Mouse (Mus musculus) frontal cortex, postnatal 25 days (tissue): ENCODE data around the gene Wdfy3.

ENCODE experiments used
- DNase-seq, 2 experiments: peaks; one replicate each; pipeline ENCODE4 v3.0.0; 2022; ENCODE audit warnings: low spot score in 2 of 2

Wdfy3 gene

DNA sequence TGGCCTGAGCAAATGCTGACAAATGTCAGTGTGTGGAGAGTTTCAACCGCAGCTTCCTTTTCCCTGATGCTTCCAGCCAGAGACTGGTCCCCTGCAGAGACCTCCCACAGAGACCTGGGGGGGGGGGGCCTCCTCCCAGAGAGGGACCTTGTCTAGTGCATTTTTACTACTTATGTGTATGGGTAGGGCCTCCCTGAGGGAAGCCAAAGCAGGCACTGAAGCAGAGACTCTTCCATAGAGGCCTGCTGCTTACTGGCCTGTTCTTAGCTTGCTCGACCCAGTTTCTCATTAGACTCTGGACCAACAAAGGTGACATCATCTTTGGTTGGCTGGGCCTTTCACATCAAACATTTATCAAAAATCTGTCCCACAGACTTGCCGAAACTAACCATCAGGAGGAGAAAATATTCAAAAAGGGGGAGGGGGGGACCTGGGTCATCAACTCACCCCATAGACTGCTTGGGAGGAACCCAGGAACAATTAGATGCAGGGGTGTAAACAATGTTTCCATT, 14.5 kb downstream of the Wdfy3 start:
- DNase-seq = no peak

DNA sequence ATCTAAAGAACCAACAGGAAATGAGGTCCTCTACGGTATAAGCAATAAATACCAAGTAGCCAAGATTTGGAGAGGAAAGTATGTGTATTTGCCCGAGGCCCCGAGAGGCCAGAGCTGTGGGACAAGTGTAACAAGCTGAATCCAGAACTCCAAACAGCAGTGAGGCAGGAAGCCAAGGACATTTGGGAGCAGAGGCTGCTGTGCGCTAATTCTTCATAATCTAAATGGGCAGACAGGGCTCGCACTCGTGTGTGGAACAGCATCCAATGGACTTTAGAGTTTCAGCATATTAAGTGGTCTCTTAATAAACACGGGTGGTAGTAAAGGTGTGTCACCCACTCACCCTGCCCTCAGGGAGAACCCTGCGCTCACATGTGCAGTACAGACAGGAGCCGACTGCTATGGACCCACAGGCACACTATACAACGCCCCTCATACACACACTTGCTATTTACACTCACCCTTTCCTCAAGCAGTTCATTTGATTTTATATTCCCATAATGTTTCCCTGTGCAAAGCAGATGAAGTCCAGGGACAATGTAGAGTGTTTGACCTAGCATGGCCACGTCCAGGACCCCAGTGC, 15.1 kb downstream of the Wdfy3 start:
- no peak for DNase-seq

DNA sequence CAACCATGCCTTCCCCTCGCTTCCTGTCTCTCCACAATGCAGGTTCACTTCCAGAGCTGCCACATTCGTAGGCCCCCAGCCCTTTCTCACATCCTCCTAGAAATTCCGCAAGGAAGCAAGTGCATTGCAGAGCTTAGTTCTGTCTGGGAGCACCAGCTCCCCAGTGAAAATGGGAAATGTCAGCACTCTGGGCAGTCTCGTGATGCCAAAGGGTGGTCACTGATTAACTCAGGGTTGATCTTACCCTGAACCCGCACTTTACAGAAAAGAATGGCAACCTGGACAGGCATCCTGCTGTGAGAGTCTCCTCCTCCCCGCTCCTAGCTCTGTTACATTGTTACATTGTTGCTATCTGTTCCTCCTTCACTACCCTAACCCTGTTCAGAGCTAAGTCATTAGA, 16.8 kb downstream of the Wdfy3 start:
- DNase-seq = no peak

DNA sequence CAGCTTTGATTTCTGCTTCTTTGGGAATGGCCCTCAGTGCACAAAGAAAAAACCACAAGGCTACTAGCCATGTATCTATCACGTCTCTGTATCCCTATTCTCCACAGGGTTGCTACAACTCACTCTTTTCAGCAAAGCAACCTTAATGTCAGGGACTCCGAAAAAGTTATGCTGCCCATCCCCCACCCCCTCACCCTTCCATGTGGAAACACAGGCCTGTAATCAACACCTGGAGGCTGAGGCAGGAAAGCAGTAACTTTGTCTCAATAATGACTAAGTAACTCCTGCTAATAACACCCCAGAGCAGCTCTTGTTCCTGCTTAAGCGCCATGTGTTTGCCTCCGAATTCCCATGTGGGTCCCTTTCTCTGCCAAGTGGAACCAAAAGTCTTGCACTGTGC, 17.3 kb downstream of the Wdfy3 start:
- no peak for DNase-seq

DNA sequence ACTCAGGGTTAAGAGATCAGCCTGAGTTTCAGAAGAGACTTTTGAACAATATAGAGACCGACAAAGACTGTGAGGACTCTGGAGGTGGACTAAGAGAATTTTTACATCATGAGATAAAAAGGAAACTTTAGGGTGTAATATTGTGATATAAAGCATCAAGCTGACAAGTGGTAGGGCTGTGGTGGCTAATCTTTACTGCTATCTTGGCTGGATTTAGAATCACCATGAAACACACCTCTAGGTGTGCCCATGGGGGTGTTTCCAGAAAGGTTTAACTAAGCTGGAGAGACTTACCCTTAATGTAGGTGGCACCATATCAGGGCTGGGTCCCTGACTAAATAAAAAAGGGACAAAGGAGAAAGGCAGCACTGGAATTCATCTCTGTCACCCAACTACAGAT, 19.0 kb downstream of the Wdfy3 start:
- no peak for DNase-seq

DNA sequence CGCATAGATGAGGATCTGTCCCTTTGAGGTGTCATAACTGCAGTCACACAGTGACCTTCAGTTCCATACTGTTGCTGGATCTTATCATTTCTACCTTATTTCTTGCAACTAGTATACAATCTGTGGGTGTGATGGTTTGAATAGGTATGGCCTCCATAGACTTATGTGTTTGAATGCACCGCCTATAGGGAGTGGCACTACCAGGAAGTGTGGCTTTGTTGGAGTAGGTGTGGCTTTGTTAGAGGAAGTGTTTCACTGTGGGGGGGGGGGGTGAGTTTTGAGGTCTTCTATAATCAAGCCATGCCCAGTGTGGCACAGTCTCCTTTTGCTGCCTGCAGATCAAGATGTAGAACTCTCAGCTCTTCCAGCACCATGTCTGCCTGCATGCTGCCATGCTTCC, 21.3 kb downstream of the Wdfy3 start:
- no peak for DNase-seq

DNA sequence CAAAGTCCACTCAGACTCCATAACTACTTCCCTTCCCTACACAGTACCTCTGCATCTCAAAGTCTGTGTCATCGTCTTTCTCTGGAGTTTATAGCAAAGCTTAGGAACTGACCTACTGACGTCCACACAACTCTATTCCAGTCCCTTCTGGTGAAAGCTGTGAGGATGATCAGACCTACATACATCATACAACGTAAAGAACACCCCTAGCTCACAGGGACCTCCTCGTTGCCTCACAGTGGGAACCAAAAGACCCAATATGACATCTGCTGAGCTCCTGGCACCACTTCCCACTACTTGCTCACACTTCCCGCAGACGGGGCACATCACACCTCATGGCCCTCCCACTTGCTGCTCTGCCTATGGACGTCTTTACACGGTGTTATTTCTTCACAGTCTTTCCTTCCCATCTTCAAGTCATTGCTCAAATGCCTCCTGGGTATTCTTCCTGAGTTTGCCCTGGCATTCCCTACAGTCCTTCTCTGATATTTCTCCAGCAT, 23.1 kb downstream of the Wdfy3 start:
- no peak for DNase-seq

DNA sequence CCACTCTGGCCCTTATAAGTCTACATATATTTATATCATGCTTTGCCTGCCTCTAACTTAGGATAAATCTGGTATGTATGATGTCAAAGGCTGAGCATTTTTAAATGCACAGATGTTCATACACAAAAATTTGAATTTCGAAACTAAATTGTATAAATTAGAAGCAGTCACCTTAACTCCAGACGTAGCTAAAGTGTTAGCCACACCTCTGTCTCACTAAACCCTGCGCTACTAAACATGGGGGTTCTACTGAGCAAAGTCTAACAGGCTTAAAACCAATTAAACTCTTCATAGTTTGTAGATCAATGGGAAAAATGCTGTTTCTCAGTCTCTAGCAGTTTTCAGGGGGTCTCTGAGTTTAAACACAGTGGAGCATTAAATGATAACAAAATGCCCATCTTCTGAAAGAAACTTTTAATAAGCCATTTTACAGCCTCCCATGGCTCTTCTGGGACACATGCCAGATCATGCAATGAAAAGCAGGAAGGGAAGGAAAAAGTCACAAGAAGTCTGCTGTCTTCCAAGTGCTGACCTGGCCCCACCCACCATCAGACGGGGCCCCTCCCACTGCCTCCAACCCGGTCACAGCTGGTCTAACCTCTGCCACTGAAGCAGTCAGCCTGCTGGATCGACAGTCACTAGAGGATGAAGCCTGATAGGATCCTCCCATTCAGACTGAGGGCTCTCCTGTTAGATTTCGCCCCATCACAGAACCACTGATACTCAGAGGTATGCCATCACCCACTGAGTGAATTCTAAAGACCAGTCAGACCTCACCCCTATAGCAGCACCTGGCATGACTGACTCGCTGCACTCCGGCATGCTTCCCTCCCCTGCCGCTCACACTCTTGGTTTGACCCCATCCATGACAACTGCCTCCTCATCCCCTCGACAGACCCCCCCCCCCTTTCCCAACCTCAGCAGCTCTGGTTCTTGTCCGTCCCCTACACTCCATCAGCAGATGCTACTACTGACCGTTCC, 23.8 kb downstream of the Wdfy3 start:
- no peak for DNase-seq

DNA sequence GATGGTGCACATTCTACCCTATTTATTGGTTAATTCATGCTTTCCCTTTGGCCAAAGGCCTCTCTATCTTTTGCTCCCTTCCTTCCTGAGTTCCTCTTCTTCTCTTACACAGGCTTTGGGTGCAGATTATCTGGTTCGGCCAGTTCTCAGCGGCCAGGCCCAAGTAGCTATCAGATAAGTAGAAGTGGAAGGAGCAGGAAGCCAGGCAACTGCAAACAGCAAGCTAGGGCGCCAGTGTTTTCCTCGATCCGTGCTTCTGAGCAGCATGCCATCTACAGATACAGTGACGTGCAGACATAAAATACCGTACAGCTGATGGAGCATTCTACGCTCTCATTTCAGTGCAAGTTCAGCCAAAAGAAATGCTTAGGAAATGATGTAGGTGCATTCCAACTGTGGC, 24.5 kb downstream of the Wdfy3 start:
- DNase-seq = no peak

DNA sequence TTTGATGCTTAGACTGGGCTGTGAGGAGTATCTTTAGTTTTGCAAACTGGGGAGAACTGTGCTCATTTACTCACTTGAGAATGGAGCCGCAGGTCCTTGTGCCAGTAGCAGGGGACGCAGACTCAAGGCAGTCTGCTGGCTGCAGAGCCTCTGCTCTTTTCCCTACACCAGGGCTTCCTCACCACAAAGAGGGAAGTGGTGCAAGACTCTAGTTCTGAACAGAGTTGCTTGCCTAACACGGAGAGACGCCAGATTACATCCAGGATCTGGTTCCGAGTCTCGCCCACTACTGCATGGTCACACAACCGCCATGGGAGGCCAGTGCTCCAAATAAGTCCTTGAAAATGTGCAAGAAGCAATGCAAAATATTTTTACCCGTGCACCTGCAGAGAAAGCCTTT, 36.4 kb downstream of the Wdfy3 start:
- DNase-seq = no peak

DNA sequence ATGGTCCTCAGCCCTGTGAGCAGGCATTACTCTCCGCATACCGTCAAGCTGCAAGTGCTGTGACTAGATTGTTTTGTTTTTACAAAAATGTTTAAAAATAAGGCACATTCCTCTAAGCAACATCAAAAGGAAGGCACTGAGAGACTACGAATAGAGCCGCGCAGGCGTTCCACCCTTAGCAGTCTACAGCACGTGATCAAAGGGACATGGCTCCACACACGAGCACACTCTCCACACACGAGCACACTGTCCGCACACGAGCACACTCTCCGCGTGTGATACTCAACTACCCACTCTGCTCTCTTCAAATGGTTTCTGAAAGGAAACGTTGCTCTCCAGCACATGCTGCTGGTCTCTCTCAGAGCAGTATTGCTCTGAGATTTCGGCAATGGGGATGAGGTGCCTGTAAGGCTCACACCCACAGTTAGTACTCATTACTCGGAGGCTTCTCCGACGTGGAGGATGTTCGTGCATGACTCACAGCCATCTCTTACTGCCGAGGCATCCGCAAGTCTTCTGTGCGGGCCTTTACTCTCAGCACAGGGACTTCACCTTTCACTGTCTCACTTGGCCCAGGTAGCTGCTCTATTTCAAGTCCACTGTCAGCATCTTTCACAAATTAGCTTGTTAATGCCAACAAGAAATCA, 37.0 kb downstream of the Wdfy3 start:
- peak in 1 of 2 experiments; percentile 23 for DNase-seq

DNA sequence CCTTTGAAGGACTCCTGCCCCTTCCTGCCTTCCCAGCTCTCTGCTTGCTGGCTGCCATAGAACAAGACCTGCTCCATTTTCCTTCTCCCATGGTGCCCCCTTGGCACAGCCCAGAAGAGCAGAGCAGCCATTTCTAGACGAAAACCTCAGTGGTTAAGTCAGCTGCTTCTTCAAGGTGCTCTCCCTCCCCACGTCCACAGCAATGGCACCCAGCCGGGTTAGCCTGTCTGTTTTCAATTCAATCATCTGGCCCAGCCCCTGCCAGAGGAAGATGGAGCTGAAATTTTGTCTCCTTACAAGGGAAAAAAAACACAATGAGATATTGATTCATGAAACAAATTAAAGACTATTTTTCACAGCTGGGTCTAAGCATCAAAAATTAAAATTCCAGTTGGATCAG, 37.5 kb downstream of the Wdfy3 start:
- DNase-seq = no peak

DNA sequence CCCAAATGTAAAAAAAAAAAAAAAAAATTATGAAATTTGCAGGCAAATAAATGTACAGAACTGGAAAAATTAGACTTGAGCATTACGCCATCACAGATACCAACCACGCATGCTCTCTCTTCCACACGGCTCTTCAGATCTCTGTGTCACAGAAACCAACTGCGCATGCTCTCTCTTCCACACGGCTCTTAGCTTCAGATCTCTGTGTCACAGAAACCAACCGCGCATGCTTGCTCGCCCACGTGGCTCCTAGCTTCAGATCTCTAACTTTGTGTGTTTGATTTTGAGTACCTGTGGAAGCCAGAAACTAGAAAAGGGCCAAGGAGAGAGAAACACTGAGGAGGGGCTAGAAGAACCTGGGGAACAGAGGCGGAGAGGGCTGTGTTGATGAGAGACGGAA, 46.3 kb downstream of the Wdfy3 start:
- no peak for DNase-seq

DNA sequence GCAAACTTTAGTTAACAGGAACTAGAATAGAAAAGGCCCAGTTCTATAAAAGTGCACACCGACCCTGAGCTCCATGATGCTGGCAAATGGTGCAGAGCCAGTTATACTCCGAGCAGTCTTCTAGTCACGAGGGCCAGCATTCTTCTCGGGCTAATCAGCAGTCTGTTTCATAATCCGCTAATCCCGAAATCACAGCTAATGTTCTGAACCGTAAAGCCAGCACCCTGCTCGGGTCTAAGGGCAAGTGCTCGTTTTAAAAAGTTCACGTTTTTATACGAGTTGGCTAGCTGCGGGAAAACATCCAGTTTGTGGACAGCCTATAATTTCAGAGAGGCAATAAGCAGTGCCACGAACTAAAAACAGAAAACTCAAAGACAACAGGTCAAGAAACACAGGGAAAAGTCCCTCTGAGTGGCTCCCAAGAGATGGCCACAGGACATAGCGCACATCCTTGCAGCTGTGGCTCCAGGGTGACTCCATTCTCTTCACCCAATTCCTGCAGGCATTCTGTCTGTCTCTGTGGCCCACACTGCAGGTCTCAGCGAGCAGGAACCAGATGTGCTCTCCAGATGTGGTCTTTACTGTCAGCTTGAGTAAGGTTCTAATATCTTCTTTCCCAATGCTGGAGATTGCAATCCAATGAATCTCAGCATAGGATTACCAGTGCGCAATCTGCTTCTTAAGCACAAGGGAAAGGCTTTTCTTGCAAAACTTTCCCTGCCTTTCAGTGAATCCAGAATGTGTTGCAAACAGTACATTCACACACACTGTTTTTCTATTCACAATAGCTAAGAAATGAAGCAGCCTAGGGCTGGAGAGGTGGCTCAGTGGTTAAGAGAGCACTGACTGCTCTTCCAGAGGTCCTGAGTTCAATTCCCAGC, 47.5 kb downstream of the Wdfy3 start:
- DNase-seq = no peak

DNA sequence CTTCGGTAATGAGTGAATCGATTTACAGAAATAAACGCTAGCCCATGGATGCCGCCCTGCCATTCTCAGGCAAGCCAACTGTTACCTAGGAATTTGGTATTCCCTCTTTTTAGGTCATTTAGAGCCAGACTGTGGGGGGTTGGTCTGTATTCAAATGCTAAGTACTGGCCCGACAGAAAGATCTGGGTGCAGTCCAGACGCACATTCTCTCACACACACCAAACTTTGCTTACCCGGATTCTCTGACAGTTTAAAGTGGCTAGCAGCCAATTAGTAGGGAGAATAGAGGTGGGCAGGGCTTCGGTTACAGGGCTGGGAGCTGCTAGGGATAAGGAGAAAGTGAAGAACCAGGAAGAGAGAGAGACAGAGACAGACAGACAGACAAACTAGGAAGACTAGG, 55.5 kb downstream of the Wdfy3 start:
- no peak for DNase-seq

DNA sequence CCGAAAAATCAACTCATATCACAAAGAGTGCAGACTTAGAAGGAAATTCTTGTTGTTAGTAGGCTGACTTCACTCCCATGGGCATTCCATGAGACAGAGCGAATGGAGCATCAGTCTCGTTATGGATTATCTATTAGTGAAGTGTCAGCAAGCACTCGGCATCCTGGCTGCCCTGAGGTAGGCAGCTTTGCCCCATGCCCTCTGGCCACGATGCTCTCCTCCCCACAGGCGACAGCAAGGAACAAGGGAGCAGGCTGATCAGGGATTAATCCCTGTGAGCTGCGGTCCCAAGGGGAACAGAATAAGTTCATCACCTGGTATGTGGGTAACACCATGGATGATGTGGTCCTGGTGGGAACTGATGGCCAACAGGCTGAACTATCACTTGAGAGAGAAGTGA, 55.9 kb downstream of the Wdfy3 start:
- no peak for DNase-seq

DNA sequence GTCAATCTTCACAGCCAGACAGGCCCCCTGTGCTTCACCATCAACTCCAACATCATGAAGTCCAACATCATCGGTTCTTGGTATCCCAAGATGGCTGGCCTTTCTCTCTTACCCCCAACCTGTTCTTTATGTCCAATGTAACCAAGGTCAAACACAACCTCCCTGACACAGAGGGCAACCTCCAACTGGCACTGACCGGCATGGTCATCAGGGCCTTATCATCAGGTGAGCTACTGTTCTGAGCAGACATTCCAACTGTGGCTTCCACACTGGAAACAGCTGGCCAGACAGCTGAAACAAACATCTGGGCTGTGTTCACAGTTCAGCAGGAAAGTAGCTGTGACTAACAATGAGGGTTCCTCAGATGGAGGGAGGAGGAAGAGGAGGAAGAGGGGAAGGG, 58.8 kb downstream of the Wdfy3 start:
- DNase-seq = no peak

DNA sequence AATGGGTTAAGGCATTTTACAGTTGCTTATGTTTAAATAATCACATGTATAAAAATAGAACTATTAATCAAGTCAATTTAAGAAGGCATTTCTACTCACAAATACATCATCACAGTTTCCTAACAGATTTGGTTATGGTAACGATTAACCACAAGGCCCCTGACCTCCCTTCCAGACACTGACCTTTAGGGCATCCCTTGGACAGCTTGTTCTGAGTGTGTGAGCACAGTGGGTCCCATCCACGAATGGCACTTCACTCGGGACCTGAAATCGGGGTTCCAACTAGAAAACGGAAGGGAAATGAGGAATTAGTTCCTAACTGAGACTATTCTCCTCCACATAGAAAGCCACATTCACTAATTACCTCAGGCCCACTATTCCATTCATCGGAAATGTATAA, 60.1 kb downstream of the Wdfy3 start:
- DNase-seq = no peak

DNA sequence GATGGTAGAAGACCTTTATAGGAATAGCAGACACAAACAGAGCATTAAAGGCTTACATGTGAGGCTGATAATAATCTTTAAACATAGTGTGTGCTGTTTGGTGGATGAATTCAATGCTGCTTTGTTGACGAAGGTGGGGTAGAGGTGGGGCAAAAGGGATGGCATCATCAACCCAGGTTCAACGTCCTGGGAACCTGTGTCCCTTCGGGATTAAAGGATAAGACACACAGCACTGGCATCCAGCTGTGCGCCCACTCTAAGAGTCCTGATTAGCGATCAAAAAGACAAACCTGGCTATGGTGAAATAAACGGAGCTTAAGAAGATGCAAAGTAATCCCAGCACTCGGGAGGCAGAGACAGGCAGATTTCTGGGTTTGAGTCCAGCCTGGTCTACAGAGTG, 61.0 kb downstream of the Wdfy3 start:
- DNase-seq = no peak

DNA sequence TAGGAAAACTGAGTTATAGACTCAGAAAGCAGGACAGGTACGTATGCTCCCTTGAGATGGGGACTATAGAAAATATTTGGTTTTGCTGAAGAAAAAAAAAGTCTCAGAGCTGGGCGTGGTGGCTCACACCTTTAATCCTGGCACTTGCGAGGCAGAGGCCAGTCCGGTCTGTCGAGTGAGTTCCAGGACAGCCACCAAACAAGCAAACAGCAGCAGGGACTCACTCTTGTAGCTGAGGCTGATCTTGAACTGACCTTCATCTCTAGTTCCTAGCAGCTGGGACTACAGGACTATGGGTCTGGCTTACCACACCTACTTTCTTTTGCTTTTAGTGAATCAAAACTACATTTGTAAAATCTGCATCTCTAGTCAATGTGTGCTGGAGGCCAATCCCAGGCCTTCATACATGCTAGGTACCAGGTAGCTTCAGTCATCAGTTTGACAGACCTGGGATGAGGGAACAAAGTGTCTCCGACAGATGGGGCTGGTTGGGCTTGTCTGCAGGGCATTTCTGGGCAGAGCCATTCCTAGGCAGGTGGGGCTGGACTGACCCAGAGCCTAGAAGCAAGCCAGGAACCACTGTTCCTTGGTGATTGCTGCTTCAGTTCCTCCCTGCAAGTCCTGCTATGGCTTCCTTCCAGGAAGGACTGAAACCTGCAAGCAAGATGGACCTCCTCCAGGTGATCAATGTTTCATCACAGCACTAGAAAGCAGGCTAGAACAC, 63.3 kb downstream of the Wdfy3 start:
- no peak for DNase-seq

DNA sequence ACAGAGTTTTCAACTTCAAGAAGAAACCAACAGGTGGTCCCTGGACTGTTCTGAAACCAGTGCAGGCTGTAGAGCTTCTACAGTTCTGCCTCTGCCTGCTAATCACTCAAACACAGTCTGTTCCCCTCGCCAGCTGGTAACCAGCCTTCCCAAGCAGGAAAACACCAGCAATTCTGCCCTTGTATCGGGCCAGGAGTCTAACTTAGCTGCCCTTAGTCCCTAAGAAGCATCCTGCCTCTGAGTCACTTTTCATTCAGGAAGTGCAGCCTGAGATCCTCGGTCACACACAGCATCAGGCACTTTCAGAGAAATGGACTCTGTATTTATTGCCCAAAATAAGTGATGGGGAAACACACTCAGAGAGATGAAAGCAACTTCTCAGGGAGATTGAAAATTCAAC, 66.3 kb downstream of the Wdfy3 start:
- DNase-seq = no peak
